Mouse (Mus musculus) bone marrow, adult 2 months (tissue): ENCODE data around the gene Oprd1.

Experiments
- CTCF ChIP-seq: fragments of 200-500 bp; IDR thresholded peaks from 2 replicates; pipeline ENCODE4 v1.5.1; 2011; ENCODE audit warnings: low read length, control low read depth; ENCODE audit not compliant: control insufficient read depth, insufficient read depth
- POLR2A ChIP-seq: fragments of 200-500 bp; IDR thresholded peaks from 2 replicates; pipeline ENCODE4 v1.6.1; 2011; ENCODE audit warnings: low read depth, mild to moderate bottlenecking, control low read depth, low read length, borderline replicate concordance; ENCODE audit not compliant: control insufficient read depth

DNA sequence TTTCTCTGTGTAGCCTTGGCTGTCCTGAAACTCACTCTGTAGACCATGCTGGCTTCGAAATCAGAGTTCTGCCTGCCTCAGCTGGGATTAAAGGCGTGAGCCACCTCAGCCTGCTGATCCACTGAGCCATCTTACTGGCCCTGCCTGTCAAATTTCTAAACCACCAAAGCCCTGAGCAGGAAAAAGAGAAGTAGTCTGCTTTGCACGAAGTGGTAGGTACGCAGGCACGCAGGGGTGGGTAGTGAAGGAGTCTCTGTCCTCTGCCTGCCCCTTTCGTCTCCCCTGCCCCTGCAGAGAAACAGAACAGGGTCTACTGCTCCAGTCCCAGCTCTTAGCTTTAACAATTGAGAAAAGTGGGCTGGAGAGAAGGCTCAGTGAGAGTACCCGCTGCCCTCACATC is 59.2 kb downstream of the Oprd1 start:
- TF ChIP-seq POLR2A (no peak), CTCF (no peak)
